Mouse (Mus musculus) heart, adult 2 months (tissue): Measurements from ENCODE around the gene Fam117a. TPM values are rescaled to one million over a fixed set of nuclear protein-coding genes. Genes with fewer than 3 reads are reported as not detected.

Experiments used
- DNase-seq, 2 experiments: peaks; one replicate each; pipeline ENCODE4 v3.0.0; 2021
- H3K27ac ChIP-seq: fragments of 200-600 bp; 2 replicates; pipeline ENCODE4 v1.8.1; 2022
- H3K27me3 ChIP-seq: fragments of 200-500 bp; 2 replicates; pipeline ENCODE4 v1.6.1; 2012; ENCODE audit warnings: mild to moderate bottlenecking, low read length, inconsistent platforms, mixed read lengths; ENCODE audit not compliant: control insufficient read depth, insufficient read depth
- H3K36me3 ChIP-seq: fragments of 200-500 bp; 2 replicates; pipeline ENCODE4 v1.6.1; 2012; ENCODE audit warnings: low read length, inconsistent platforms; ENCODE audit not compliant: control insufficient read depth, insufficient read depth
- H3K4me1 ChIP-seq: fragments of 200-500 bp; 2 replicates; pipeline ENCODE4 v1.6.1; 2011; ENCODE audit warnings: low read length; ENCODE audit not compliant: control insufficient read depth, insufficient read depth
- H3K4me3 ChIP-seq: fragments of 200-600 bp; 2 replicates; pipeline ENCODE4 v1.8.1; 2022
- H3K79me2 ChIP-seq: fragments of 200-500 bp; replicated peaks from 2 replicates; pipeline ENCODE4 v1.6.1; 2012; ENCODE audit warnings: mild to moderate bottlenecking, inconsistent platforms, low read length, moderate library complexity, mixed read lengths; ENCODE audit not compliant: control insufficient read depth, insufficient read depth
- H3K9ac ChIP-seq: fragments of 200-500 bp; 2 replicates; pipeline ENCODE4 v1.6.1; 2012; ENCODE audit warnings: low read depth, mild to moderate bottlenecking, control low read depth, inconsistent platforms, low read length, mixed read lengths
- CTCF ChIP-seq: fragments of 200-600 bp; IDR thresholded peaks from 2 replicates; pipeline ENCODE4 v1.8.1; 2022; ENCODE audit warnings: antibody characterized with exemption, mild to moderate bottlenecking, moderate library complexity
- EP300 ChIP-seq: fragments of 200-500 bp; IDR thresholded peaks from 2 replicates; pipeline ENCODE4 v1.6.1; 2011; ENCODE audit warnings: low read depth, low read length, control low read depth; ENCODE audit not compliant: insufficient read depth
- POLR2A ChIP-seq: fragments of 200-500 bp; IDR thresholded peaks from 2 replicates; pipeline ENCODE4 v1.6.1; 2011; ENCODE audit warnings: mild to moderate bottlenecking, low read depth, low read length, control low read depth; ENCODE audit not compliant: insufficient read depth
- WGBS: fragments of 180-500 bp; shearing (Covaris S2); methylation state at CpG from one replicate; pipeline ENCODE4 v1.1.7; 2018; 5-methylcytosine and 5-hydroxymethylcytosine counted together
- intact Hi-C: fragments of 180-260 bp; cut with DNase I; formaldehyde crosslinking; loops from one replicate; pipeline ENCODE4 v1.15.1; 2025
- polyA plus RNA-seq: library from polyadenylated mRNA; depleted of rRNA; stranded (reverse); fragments of >200 nt; gene quantifications from 2 replicates; pipeline ENCODE4 v1.2.3, GENCODE M21; 2012
- total RNA-seq, 2 experiments: library from RNA; stranded (reverse); gene quantifications; 2 replicates each; pipeline ENCODE4 v1.2.3; 2021

Gene Fam117a
- total and polyA plus RNA-seq, 3 experiments, result 8.6 to 19.0 (median 10.0) TPM

GRCm38 (mm10) chr11:95393500-95393816 lies 56.6 kb downstream of the Fam117a start:
- intact Hi-C loops, result loop anchor here (10.0 kb wide), 1 partner anchor 279 kb away; no protein-coding TSS in a partner anchor
- H3K36me3 ChIP-seq, result peaks cover 6% of the 10 kb centered on the region
- no peak for DNase-seq
- no peaks in the 10 kb centered on the region for H3K27me3 ChIP-seq
- 52% methylated on average over 5 of the region's 5 CpGs for WGBS
- no peak overlapping the region for H3K4me3 ChIP-seq
- TF ChIP-seq POLR2A, result no peak
- TF ChIP-seq EP300, result no peak
- no peak for TF ChIP-seq CTCF
- no peaks in the 10 kb centered on the region for H3K79me2 ChIP-seq
- H3K9ac ChIP-seq, result no peak overlapping the region
- H3K4me1 ChIP-seq, result peaks cover 7% of the 10 kb centered on the region
- H3K27ac ChIP-seq, result no peak overlapping the region

GRCm38 (mm10) chr11:95394112-95394511 lies 57.3 kb downstream of the Fam117a start:
- H3K9ac ChIP-seq, result no peak overlapping the region
- peaks cover 7% of the 10 kb centered on the region for H3K4me1 ChIP-seq
- intact Hi-C loops, result loop anchor here (10.0 kb wide), 1 partner anchor 279 kb away; no protein-coding TSS in a partner anchor
- TF ChIP-seq POLR2A (no peak), CTCF (no peak), EP300 (no peak)
- no peak for DNase-seq
- no peaks in the 10 kb centered on the region for H3K79me2 ChIP-seq
- H3K27ac ChIP-seq, result no peak overlapping the region
- peaks cover 6% of the 10 kb centered on the region for H3K36me3 ChIP-seq
- H3K27me3 ChIP-seq, result no peaks in the 10 kb centered on the region
- H3K4me3 ChIP-seq, result no peak overlapping the region
- WGBS, result 52% methylated on average over 5 of the region's 5 CpGs

GRCm38 (mm10) chr11:95396548-95396947 lies 59.7 kb downstream of the Fam117a start:
- no peak for DNase-seq
- Histone ChIP-seq H3K4me1 (peaks cover 7% of the 10 kb centered on the region), H3K9ac (no peak overlapping the region), H3K27ac (peak overlapping the region; percentile 45), H3K36me3 (peaks cover under 1% of the 10 kb centered on the region; the same call in 1 of the 2 replicates), H3K4me3 (no peak overlapping the region), H3K79me2 (no peaks in the 10 kb centered on the region), H3K27me3 (no peaks in the 10 kb centered on the region)
- TF ChIP-seq POLR2A, result no peak
- no peak for TF ChIP-seq CTCF
- 0 out of 2 replicates have a peak, but pooled peaks have one; percentile 32 for TF ChIP-seq EP300
- WGBS, result 38% methylated on average over 1 of the region's 1 CpGs
- intact Hi-C loops, result loop anchor here (5.0 to 10.0 kb wide), 2 partner anchors 251 to 282 kb away; no protein-coding TSS in a partner anchor

- intact Hi-C loops, result loop anchor here (1.0 to 10.0 kb wide), 5 partner anchors 34 to 283 kb away; no protein-coding TSS in a partner anchor
- Histone ChIP-seq H3K4me3 (no peak overlapping the region), H3K27ac (peak overlapping the region; percentile 13; the same call in 1 of the 2 replicates), H3K4me1 (peaks cover 11% of the 10 kb centered on the region), H3K36me3 (0 out of 2 replicates have a peak, but pooled peaks cover 2% of the 10 kb centered on the region), H3K27me3 (no peaks in the 10 kb centered on the region), H3K79me2 (no peaks in the 10 kb centered on the region), H3K9ac (peak overlapping the region; percentile 53)
- WGBS, result 40% methylated on average over 14 of the region's 14 CpGs
- DNase-seq, result peak; percentile 65 to 86
- TF ChIP-seq EP300 (peak; percentile 85), POLR2A (no peak), CTCF (no peak; the same call in 1 of the 2 replicates)
Observed at GRCm38 (mm10) chr11:95397843-95398835, 61.3 kb downstream of the Fam117a start.

- intact Hi-C loops, result loop anchor here (2.0 to 10.0 kb wide), 4 partner anchors 77 to 285 kb away; no protein-coding TSS in a partner anchor
- Histone ChIP-seq H3K36me3 (0 out of 2 replicates have a peak, but pooled peaks cover 2% of the 10 kb centered on the region), H3K79me2 (no peaks in the 10 kb centered on the region), H3K4me3 (no peak overlapping the region), H3K9ac (no peak overlapping the region), H3K27me3 (no peaks in the 10 kb centered on the region), H3K27ac (no peak overlapping the region), H3K4me1 (peaks cover 14% of the 10 kb centered on the region)
- 69% methylated on average over 13 of the region's 13 CpGs for WGBS
- TF ChIP-seq POLR2A, result no peak
- TF ChIP-seq CTCF, result no peak
- no peak for DNase-seq
Observed at GRCm38 (mm10) chr11:95399520-95400020, 62.8 kb downstream of the Fam117a start.
